Mouse (Mus musculus) thymus, adult 2 months (tissue): ENCODE results near the gene Baz2a. TPM values are rescaled to one million over a fixed set of nuclear protein-coding genes. Genes with fewer than 3 reads are reported as not detected.
"Not testable (repeated sequence)": the region's sequence is repeated elsewhere in the genome, so short reads cannot be mapped to it uniquely, and the experiment has no call there.

Experiments used
- DNase-seq: peaks from one replicate; pipeline ENCODE4 v3.0.0; 2021
- H3K27ac ChIP-seq: fragments of 200-500 bp; 2 replicates; pipeline ENCODE4 v1.5.1; 2012; ENCODE audit warnings: low read length, control low read depth; ENCODE audit not compliant: control insufficient read depth, insufficient read depth
- H3K27me3 ChIP-seq: fragments of 200-500 bp; 2 replicates; pipeline ENCODE4 v1.6.1; 2012; ENCODE audit warnings: mild to moderate bottlenecking, low read length, moderate library complexity, mixed read lengths; ENCODE audit not compliant: control insufficient read depth, insufficient read depth
- H3K36me3 ChIP-seq: fragments of 200-500 bp; 2 replicates; pipeline ENCODE4 v1.6.1; 2012; ENCODE audit warnings: mild to moderate bottlenecking, low read length, moderate library complexity; ENCODE audit not compliant: control insufficient read depth, insufficient read depth
- H3K4me1 ChIP-seq: fragments of 200-500 bp; replicated peaks from 2 replicates; pipeline ENCODE4 v1.6.1; 2012; ENCODE audit warnings: low read length; ENCODE audit not compliant: control insufficient read depth, insufficient read depth
- H3K4me3 ChIP-seq: fragments of 200-500 bp; 2 replicates; pipeline ENCODE4 v1.5.1; 2012; ENCODE audit warnings: mild to moderate bottlenecking, low read length, control low read depth, moderate library complexity; ENCODE audit not compliant: control insufficient read depth, insufficient read depth
- CTCF ChIP-seq: fragments of 200-500 bp; IDR thresholded peaks from 2 replicates; pipeline ENCODE4 v1.5.1; 2012; ENCODE audit warnings: mild to moderate bottlenecking, control low read depth, low read length, moderate library complexity, borderline replicate concordance; ENCODE audit not compliant: control insufficient read depth, poor library complexity, insufficient read depth; ENCODE audit errors: extremely low read depth
- POLR2A ChIP-seq: fragments of 200-500 bp; IDR thresholded peaks from 2 replicates; pipeline ENCODE4 v1.6.1; 2012; ENCODE audit warnings: mild to moderate bottlenecking, low read length, control low read depth, moderate library complexity; ENCODE audit not compliant: control insufficient read depth, poor library complexity, insufficient read depth; ENCODE audit errors: extremely low read depth
- WGBS: fragments of 180-500 bp; shearing (Covaris S2); methylation state at CpG from one replicate; pipeline ENCODE4 v1.1.7; 2018; 5-methylcytosine and 5-hydroxymethylcytosine counted together
- polyA plus RNA-seq: library from polyadenylated mRNA; depleted of rRNA; stranded (reverse); fragments of >200 nt; gene quantifications from 2 replicates; pipeline ENCODE4 v1.2.3, GENCODE M21; 2012

Baz2a gene
- polyA plus RNA-seq, 1 experiment: 131 TPM

DNA sequence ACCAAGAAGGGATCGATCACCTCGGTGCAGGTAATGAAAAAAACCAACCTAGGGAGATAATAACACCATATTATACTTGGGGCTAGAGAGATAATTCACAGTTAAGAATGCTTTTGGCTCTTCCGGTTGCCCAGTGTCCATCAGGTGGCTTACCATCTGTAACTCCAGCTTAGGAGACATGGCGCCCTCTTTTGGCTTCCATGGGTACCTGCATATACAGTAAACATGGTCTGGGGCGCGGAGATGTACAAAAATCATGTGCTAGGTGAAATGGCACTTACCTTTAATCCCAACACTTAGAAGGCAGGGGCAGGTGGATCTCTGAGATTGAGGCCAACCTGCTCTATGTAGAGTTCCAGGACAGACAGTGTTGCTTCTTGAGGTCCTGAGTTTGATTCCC, 5.0 kb upstream of the Baz2a start:
- peaks cover 57% of the 10 kb centered on the region for H3K36me3 ChIP-seq
- WGBS: 80% methylated on average over 6 of the region's 6 CpGs
- H3K27me3 ChIP-seq: no peaks in the 10 kb centered on the region
- H3K4me1 ChIP-seq: peaks cover 7% of the 10 kb centered on the region
- DNase-seq: peak; percentile 38
- no peak overlapping the region for H3K27ac ChIP-seq
- TF ChIP-seq POLR2A (no peak), CTCF (no peak)
- H3K4me3 ChIP-seq: no peak overlapping the region

DNA sequence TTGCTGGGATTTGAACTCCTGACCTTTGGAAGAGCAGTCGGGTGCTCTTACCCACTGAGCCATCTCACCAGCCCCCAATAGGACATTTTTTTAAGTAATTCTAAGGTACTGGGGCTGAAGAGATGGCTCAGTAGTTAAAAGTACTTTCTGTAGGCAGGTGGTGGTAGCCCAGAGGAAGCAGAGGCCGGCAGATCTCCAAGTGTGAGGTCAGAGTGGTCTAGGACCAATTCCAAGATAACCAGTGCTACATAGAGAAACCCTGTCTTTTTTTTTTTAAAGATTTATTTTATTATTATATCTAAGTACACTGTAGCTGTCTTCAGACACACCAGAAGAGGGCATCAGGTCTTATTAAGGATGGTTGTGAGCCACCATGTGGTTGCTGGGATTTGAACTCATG, 4.2 kb upstream of the Baz2a start:
- not testable (repeated sequence) for H3K4me1 ChIP-seq, H3K4me3 ChIP-seq, H3K27me3 ChIP-seq, H3K27ac ChIP-seq, DNase-seq
- WGBS: 90% methylated on average over 2 of the region's 2 CpGs
- H3K36me3 ChIP-seq: peaks cover 57% of the 10 kb centered on the region

DNA sequence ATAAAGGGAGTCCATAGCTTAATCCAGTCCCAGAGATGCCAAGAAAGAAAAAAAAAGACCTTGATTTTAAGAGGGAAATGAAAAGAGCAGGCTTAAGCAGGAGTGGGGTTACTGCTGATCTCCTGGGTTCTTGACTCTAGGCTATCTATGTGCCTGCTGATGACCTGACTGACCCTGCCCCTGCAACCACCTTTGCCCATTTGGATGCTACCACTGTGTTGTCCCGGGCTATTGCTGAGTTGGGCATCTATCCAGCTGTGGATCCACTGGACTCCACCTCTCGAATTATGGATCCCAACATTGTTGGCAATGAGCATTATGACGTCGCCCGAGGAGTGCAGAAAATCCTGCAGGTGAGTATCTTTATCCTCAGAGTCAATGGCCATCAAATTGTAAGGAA, 3.2 kb upstream of the Baz2a start:
- no peak for DNase-seq
- TF ChIP-seq CTCF (no peak), POLR2A (no peak)
- Histone ChIP-seq H3K27ac (no peak overlapping the region), H3K4me1 (peaks cover 7% of the 10 kb centered on the region), H3K27me3 (no peaks in the 10 kb centered on the region), H3K36me3 (peaks cover 57% of the 10 kb centered on the region), H3K4me3 (no peak overlapping the region)
- WGBS: 97% methylated on average over 5 of the region's 5 CpGs

DNA sequence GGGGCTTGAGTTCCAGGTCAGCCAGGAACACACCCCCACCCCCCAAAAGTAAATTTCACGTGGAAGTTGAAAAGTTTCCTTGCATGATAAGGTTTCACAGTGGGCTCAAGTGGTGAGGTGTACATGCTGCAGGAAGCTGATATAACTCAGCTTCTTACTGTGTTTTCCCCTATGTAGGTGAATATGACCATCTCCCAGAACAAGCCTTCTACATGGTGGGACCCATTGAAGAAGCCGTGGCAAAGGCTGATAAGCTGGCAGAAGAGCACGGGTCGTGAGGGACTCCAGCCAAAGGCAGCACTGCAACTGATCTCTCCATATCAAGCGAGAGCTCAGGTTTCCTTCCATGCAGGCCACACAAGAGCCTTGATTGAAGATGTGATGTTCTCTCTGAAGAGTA, 1.5 kb upstream of the Baz2a start:
- peaks cover 15% of the 10 kb centered on the region for H3K4me1 ChIP-seq
- no peaks in the 10 kb centered on the region for H3K27me3 ChIP-seq
- no peak overlapping the region for H3K4me3 ChIP-seq
- H3K27ac ChIP-seq: no peak overlapping the region
- DNase-seq: no peak
- WGBS: 90% methylated on average over 5 of the region's 5 CpGs
- TF ChIP-seq POLR2A (no peak), CTCF (no peak)
- H3K36me3 ChIP-seq: peaks cover 54% of the 10 kb centered on the region

DNA sequence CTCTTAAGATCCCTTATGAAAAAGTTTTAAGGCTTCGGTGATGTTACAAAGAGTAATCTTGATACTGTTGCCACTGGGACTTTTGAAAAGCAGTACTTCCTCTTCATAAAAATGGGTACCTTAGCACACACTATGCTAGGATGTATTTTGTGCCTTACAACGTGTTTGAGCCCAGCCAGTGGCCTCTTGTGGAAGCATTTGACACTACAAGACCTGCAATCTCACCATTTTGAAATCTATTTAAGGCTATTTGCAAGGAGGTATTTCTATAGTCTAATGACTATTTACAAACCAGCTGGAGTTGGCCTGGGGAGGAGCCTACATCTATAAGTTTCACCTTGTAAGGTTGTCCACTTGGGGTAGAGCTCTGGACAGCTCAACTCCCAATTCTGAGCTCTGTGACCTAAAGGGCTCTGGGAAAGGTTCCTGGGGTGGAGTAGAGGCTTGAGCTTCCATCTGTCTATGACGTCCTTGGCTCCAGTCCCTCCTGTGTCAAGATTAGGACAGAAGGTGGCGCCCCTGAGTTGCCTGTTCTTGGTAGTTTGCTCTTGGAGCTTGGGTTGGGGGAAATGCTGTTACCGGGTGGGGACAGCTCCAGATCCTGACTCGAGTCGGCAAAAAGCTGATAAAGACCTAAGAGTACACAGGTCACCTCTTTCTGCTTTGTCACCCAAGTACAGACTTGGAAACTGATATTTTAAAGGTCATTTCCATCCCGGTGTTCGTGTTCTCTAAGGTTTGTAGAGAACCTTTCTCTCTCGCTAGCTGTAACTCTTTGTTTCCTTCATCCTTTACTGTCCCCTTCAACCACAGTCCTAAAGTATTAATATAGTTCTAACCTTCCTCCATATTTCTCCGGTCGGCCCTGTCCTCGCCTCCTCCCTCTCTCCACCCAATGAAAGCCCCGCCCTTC, 470 bp upstream of the Baz2a start:
- Histone ChIP-seq H3K36me3 (peaks cover 44% of the 10 kb centered on the region), H3K27me3 (no peaks in the 10 kb centered on the region), H3K4me1 (peaks cover 17% of the 10 kb centered on the region), H3K4me3 (peak overlapping the region; percentile 75), H3K27ac (peak overlapping the region; percentile 94)
- DNase-seq: peak; percentile 92
- WGBS: 5% methylated on average over 14 of the region's 14 CpGs
- TF ChIP-seq CTCF (peak; percentile 67; the same call in 1 of the 2 replicates), POLR2A (no peak)

DNA sequence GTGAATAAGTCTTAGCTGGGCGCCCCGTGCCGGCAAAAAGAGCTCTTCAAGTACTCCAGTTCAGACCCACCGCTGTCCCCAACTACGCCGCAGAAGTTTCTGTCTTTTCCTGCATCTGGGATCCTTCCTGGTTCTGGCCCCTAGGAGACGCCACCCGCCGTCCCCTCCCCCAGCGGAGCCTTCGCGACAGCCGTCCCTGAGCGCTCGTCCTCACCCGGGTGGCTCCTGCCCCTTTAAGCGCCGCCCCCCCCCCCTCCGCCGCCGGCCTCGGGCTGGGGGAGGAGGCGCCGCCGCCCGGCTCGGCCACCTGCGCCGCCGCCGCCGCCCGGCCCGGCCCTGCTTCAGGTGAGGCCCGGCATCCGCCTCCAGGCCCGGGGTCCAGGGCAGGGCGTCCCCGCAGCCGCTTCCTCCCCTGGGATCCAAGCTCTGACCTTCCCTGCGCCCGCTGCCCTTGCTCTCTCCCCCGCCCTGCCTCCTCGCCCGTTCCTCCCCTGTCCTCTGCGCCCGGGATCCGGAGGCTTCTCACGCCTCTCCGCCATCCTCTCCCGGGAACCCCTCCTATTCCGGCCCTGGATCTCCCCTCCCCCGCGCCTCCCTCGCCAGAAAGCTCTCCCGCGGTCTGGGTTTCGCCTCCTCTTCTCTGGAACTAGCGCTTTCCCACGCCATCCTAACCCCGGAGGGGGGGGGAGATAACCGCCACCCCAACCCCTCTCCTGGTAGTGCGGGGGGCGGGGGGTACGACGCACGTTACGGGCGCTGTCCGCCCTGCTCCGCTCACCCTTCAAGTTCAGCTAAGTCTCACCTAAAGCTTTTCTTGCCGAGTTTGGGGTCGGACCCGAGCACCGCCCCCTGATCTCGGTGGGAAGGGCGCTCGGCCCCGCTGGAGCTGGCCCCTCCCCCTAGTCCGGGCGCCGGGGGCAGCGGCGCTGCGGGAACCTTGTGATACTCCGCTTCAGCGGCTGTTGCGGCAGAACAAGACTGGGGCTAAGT, 1.4 kb downstream of the Baz2a start:
- Histone ChIP-seq H3K36me3 (peaks cover 25% of the 10 kb centered on the region), H3K4me3 (peak overlapping the region; percentile 75), H3K27me3 (no peaks in the 10 kb centered on the region), H3K4me1 (peaks cover 22% of the 10 kb centered on the region), H3K27ac (peak overlapping the region; percentile 94)
- WGBS: under 1% methylated on average over 81 of the region's 88 CpGs
- DNase-seq: peak; percentile 84
- TF ChIP-seq POLR2A: peak; percentile 3; the same call in 1 of the 2 replicates
- TF ChIP-seq CTCF: no peak
